Mouse (Mus musculus): ENCODE data around the gene Sh2b3.
A peak's percentile ranks its signal among the peaks of the same experiment; 100 is the strongest.
"Not testable (repeated sequence)": the region's sequence is repeated elsewhere in the genome, so short reads cannot be mapped to it uniquely, and the experiment has no call there.

Sh2b3 gene

DNA sequence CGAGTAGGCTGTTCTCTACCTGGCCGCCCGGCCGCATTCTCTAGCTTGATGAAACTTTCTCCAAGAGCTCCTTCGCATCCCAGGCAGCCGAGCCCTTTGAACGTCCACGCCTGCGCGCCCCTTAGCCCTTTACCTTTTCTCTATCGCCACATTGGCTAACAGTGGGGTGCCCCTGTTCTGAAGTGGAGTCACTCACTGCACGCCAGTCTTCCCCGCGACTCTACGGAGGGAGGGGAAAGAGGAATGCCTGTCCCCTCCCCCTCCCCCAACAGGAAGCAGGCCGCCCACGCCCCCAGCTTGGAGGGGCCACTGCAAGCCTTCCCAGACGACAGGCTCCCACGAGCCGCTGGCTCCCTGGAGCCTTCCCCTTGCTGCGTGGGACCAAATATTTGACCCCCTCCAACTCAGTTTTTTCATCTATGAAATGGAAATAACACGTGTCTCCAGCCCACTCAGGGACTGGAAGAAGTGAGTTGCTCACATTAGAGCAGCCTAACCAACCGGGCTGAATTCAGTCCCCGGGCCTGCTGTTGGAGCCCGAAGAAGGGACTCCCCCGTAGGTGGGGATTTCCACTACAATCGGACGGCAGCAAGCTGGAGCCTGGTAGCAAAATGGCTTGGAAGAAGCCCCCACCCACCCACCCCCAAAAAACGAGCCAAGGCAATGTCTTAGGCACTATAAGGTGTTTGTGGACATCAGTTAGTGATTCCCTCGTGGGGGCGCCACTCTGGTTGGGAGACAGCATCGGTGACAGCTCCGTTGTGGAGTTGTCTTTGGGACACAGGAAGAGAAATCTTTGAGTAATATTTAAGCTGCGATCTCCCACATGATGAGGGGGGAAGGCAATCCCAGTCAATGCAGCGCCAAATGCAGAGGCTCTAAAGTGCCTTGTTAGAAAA, at the start of gene Sh2b3:
Gene Sh2b3 (minus strand): TSS at position 206 of the 900 bp plus-strand sequence.
- no peak for DNase-seq

- no peak for DNase-seq
Measured at GRCm38 (mm10) chr5:121883356-121883755, 45.9 kb upstream of the Sh2b3 start.

DNA sequence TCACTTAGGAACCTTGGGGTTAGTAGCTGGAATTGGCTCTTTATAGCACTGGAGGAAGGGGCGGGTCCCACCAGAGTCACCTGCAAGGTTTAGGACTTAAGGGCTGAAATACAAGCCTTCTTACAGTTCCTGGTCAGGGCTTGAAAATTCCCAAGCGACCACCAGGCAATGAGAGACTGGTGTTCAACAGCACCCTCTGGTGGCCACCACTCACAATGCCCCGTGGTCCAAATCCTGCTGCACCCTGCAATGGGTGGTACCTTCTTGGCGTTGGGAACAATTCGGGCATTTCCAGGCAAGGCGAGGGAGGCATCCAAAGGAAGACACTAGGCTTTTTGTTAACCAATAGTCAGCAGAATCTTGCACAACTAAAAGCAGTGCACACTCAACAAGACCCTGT, 41.8 kb upstream of the Sh2b3 start:
- DNase-seq = peak; percentile 22

- DNase-seq = no peak
Measured at GRCm38 (mm10) chr5:121878703-121879102, 41.3 kb upstream of the Sh2b3 start.

- no peak for DNase-seq
Measured at GRCm38 (mm10) chr5:121876901-121877300, 39.5 kb upstream of the Sh2b3 start.

DNA sequence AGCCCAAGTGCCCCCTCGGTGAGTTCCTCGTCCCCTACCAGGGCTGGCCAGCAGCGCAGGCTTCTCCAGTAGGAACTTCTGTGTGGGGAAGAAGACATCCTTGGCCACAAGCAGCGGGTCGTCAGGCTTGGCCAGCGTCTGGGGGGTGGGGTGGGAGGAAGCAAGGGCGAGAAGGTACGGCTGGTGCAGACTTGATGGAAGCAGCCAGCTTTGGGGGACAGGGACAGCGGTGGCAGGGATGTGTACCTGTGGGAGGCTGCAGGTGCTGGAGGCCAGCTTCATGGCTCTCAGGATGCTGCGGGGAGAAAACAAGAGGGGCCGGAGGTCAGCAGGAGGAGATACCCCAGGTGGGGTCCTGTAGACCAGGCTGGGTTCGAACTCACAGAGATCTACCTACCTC, 37.6 kb upstream of the Sh2b3 start:
- no peak for DNase-seq

DNA sequence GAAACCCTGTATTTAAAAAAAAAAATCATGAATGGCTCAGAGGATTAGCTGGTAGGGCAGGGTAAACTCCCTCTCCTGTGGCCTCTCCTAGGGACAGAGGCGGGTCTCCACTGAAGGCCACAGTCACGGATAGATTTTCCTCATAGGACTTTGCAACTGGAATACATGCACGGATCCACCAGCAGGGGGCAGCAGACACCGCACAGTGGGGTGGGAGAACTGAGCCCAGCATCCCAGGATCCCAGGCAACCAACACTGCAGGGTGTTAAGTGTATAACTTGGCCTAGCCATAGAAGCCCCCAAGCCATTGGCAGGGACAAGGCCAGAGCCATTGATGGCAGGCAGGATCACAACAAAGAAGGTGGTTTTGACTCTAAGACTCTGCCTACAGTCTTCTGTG, 34.7 kb upstream of the Sh2b3 start:
- DNase-seq = peak; percentile 86

DNA sequence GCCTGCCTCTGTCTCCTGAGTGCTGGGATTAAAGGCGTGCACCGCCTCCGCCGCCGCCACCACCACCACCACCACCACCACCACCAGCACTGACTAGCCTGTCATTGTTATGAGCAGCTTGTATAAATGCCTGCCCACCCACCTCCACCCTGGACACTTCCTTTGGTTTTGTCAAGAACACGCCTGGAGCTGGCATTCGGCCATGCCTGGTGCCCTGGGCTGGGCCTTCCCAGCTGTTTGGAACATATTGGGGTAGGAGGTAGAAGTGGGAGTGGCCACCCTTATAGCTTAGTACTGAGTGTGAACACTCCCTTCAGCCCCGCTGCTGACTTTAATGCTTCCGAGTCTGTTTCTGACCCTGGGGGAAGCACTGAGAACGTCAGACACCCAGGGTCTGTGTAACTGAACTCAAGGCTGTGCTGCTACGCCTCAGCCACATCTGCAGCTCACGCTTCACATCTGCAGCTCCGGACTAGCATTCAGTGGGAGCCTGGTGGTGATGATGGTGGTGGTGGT, 34.1 kb upstream of the Sh2b3 start:
- DNase-seq = no peak

DNA sequence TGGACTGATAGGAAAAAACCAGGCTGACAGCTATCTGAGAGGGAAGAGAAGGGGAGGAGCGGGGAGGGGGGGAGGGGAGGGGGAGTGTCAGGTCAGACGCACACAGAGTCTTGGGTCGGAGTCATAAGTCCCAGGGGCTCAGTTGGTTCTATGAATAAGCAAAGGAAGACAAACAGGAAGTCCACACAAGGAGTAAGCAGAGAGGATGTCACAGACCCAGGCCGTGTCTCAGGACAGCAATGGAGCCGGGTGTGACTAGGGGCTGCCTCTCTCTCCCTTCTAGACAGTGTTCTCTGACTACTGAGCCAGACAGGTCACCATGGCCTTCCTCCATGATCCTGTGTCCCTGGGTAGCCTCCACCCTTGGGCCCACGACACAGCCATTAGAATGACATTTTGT, 33.4 kb upstream of the Sh2b3 start:
- DNase-seq = no peak

GRCm38 (mm10) chr5:121867963-121868362, 30.5 kb upstream of the Sh2b3 start:
- DNase-seq = peak; percentile 13

- DNase-seq = no peak
Measured at GRCm38 (mm10) chr5:121864330-121864729, 26.9 kb upstream of the Sh2b3 start.

GRCm38 (mm10) chr5:121861964-121862363, 24.5 kb upstream of the Sh2b3 start:
- no peak for DNase-seq

DNA sequence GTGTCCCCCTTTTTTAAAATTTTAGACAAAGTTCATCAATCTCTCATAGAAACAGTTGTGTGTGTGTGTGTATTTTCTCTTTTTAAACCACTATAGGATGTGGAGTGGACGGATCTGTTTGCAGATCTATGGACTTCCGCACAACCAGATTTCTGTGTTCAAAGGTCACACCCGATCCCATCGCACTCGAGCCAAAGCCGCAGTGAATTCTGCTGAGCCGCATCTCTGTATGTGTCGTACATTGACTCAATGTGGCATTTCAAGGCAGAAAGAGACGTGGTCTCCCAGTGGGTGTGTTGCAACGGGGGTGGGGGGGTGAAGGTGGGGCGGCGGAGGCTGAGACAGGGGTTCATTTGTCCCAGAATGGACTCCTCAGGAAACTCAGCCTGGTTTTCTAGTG, 21.0 kb upstream of the Sh2b3 start:
- no peak for DNase-seq

DNA sequence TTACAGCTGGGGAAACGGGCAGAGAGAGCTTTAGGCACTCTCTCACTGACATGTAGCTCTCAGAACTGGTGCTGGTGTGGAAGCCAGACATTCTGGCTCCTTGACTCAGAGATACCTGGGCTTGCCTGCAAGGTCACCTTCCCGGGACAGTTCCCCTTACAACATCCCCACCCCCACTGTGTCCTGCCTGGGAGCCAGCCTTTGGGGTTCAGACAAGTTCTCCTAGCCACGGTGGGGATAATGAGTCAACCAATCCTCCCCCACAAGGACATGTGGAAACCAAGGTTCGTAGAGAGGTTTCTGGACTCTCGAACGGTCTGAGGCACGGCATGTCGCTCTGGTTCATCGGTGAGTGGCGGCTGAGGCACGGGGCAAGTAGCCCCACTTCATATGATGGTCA, 19.3 kb upstream of the Sh2b3 start:
- DNase-seq = no peak

DNA sequence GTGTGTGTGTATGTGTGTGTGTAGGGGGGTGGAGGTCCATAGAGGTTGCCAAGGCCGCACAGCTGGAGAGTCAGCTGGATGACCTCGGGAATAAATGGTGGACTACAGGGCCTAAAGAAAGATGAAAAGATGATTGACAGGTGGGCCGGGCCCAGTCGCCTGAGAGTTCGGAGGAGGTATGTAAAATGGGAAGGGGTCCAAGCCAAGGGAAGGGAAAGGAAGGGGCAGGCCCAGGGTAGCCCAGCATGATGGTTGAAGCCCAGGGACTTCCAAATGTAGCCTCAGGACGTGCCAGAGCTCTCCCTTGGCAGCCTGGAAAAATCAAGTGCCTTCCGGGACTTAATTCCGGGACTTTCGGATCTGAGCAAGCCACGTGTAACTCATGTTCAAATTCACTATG, 17.3 kb upstream of the Sh2b3 start:
- DNase-seq = no peak

DNA sequence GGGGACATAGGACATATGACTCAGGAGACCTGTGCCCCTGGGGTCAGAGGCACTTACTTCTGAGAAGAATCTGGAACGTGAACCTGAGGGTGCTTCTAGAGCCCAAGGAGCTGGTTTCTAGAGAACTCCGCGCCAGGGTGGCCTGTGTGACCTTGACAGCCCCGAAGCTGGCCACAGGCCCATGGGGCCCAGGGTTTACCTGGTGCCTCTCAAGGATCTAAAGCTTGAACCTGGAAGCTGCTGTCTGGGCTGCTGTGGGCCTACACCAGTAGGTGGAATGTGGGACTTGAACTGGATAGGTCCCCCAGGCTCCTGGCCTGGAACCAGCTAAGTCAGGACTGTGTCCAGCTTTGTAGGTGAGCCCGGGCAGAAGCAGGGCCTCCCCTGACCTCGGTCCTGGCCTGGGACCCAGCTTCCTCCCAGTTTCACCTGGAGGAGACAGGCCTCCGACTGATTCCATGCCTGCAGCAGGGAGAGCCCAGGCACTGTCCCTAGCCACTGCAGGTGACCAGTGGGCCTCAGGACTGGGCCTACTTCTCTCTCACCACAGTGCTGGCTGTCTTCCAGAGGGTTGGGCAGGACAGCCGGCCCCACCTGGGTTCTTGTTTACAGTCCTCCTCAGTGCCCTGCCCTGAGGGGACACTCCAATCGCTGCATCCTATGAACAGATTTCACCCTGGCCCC, 16.1 kb upstream of the Sh2b3 start:
- no peak for DNase-seq

DNA sequence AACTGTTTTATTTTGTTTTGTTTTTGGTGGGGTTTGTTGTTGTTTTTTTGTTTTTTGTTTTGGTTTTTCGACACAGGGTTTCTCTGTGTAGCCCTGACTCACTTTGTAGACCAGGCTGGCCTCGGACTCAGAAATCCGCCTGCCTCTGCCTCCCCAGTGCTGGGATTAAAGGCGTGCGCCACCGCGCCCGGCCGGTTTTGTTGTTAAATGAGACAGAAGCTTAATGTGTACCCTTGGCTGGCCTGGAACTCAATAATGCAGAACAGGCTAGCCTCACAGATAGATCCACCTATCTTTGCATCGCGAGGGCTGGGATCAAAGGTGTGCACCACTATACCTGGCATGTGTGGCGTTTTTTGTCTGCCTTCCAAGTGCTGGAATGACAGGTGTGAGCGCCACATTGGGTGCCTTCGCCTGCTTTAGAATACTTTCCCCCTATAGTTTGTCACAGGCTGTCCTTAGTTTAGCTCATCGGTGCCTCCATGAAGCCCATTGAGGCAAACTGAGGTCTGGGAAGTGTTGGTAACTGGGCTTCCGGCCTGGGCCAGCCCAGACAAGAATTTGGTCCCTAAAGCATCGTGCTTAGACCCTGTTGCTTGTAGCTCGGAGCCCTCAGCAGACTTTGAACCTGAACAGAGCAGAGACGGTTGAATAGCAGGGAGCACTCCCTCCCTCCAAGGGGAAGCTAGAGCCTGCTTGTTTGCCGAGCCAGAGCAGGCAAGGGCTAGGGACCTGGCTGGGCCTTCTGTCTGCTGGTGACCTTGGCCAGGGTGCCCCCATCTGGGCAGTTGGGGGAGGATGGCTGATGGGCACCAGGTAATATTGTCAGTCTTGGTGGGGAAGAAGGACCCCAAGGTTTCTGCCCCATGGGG, 12.3 kb upstream of the Sh2b3 start:
- no peak for DNase-seq

DNA sequence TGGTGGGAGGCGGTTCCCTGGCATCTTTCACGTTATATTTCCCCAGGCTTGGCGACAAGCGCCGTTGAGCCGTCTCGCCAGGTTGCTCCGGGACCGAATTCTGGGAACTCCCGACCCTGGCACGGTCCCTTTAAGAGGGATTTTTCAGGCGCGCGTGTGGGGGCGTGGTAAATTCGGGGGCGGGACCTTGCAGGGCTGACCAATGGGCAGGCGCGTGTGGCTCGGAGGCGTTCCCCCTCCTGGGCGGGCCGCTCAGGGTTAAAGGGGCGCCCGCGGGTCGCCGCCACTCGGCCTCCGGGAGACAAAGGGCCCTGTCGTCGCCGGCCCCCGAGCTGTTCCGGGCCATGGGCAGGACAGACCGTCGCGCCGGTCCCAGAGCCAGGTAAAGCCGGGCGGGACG, 11.3 kb upstream of the Sh2b3 start, which contains the start of gene Pheta1:
Gene Pheta1 (plus strand): TSS at position 242 of the 400 bp plus-strand sequence.
- DNase-seq = peak; percentile 96

DNA sequence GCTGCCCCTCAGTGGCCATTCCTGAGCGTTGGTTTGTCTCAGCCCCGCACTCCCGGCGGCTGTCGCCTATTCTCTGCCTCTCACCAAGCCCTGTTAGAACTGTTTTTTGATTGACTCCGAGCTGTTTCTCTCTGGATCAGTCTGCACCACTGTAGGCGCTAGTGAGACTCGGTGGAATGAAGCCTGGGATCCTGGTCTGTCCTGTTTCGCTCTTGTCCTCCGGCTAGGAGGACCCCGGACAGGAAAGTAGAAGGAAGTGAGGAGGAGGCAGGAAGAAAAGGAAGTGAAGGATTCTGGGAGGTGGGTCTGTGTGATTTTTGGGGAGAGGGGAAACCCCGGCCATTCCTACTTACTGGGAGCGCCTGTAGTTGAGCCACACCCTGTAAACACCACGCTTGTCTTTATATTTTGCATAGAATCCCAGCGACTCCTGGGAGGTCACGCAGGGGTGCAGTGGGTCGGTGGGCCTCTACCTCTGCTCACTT, 10.6 kb upstream of the Sh2b3 start:
- peak; percentile 73 for DNase-seq

DNA sequence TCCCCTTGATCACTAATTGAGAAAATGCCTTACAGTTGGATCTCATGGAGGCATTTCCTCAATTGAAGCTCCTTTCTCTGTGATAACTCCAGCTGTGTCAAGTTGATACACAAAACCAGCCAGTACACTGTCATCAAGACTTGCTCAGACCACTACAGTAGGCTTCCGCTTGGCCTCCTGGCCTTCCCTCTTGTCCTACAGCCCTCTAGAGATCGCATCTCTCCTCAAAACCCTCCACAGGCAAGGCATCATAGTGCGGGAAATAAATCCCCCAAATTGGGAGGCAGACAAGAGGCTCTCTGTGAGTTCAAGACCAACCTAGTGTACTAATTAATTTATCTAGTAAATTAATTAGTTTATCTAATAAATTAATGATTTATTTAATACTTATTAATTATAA, 9.8 kb upstream of the Sh2b3 start:
- not testable (repeated sequence) for DNase-seq

DNA sequence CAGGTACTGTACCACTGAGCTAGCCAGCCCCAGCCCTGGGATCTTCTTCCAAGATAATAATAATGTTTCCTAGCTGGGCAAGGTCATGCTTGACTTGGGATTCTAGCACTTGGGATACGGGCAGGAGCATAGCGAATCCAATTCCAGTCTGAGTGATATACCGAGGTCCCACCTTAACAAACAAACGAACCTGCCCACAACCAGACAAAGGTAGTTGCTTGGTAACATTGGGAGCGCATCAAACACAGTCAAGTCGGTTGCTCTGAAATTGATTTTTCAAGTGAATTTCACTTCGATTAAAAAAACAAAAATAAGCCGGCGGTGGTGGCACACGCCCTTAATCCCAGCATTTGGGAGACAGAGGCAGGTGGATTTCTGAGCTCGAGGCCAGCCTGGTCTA, 8.9 kb upstream of the Sh2b3 start:
- DNase-seq = no peak

DNA sequence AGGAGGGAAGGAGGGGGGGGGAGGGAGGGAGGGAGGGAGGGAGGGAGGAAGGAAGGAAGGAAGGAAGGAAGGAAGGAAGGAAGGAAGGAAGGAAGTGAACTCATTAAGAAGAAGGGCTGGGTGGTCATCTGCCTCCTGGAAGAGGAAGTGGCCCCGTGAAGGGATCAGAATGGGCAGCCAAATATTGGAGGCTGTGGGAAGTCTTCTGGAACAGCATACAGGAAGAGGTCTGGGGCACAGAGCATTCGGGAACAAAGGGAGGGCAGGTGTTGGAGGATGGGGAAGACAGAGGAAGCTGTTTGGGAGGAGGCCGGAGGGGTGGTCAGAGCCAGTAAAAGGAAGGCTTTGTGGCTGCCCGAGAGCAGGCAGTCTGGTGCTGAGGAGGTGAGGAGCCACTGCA, 7.9 kb upstream of the Sh2b3 start:
- no peak for DNase-seq
